Mouse (Mus musculus) granulocyte monocyte progenitor cell, adult 5-6 weeks (primary cell): Measurements from ENCODE around the gene Gm10271. TPM values are rescaled to one million over a fixed set of nuclear protein-coding genes. Genes with fewer than 3 reads are reported as not detected.

Experiments
- ATAC-seq: replicated peaks from 2 replicates; pipeline ENCODE4 v1.8.0; 2016; ENCODE audit warnings: mild to moderate bottlenecking, moderate TSS enrichment, inconsistent platforms; ENCODE audit not compliant: poor library complexity, severe bottlenecking
- total RNA-seq, 2 experiments: library from RNA; stranded (forward) in 1 of 2; stranded (reverse) in 1 of 2; fragments of 200-712, 200-1000 nt in 1 of 2; fragments of >200 nt in 1 of 2; fragmentation: Nextera tagmentation in 1 of 2; gene quantifications; 2 replicates each; pipeline ENCODE4 v1.2.3; 2014 to 2017

Gm10271 gene
- total RNA-seq, 2 experiments from 2014 or later, result not detected

DNA sequence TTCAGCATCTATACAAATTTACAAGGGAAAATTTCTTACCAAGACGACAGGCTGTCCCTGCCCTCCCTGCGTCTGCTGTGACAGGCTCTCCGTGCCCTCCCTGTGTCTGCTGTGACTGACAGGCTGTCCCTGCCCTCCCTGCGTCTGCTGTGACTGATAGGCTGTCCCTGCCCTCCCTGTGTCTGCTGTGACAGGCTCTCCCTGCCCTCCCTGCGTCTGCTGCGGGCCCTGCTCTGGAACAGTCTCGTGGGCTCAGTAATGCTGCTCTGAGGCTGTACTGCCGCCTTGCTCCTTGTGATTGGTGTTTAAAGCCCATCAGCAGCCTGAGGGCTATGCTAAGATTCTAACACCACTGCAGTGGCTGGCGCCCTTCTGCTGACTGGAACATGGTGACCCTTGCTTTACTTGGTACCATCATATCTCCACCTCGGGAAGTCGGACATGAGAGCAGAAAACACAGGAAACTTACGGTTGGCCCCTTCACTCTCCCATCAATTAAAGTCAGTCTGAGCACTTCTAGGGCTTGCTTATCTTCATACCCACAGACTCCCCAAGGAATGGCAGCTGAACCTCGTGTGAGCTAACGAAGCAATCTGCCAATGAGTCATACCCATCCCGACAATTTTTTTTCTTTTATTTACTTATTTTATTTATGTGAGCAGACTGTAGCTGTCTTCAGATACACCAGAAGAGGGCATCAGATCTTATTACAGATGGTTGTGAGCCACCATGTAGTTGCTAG lies 63.3 kb downstream of the Gm10271 start:
- no peak for ATAC-seq

Other genes with a start within 250 kb of the Gm10271 start
- not detected in 2 replicates for gene Myrfl, start 75.7 kb downstream of the Gm10271 start, total RNA-seq (2014; fragmentation: Nextera tagmentation)
- gene Myrfl, start 75.7 kb downstream of the Gm10271 start, total RNA-seq (2017), result not detected in 2 replicates
- 12.0 and 26.3 TPM in 2 replicates for gene Rab3ip, start 21.8 kb downstream of the Gm10271 start, total RNA-seq (2014; fragmentation: Nextera tagmentation)
- gene Rab3ip, start 21.8 kb downstream of the Gm10271 start, total RNA-seq (2017), result 17.9 and 19.2 TPM in 2 replicates
- gene Best3, start 13.7 kb upstream of the Gm10271 start, total RNA-seq (2014; fragmentation: Nextera tagmentation), result not detected in 2 replicates
- gene Best3, start 13.7 kb upstream of the Gm10271 start, total RNA-seq (2017), result not detected in 2 replicates
- gene Lrrc10, start 72.7 kb upstream of the Gm10271 start, total RNA-seq (2014; fragmentation: Nextera tagmentation), result not detected in 2 replicates
- gene Lrrc10, start 72.7 kb upstream of the Gm10271 start, total RNA-seq (2017), result not detected in 2 replicates
- gene Cct2, start 91.2 kb upstream of the Gm10271 start, total RNA-seq (2014; fragmentation: Nextera tagmentation), result 387 and 450 TPM in 2 replicates
- gene Cct2, start 91.2 kb upstream of the Gm10271 start, total RNA-seq (2017), result 517 and 619 TPM in 2 replicates
- gene Frs2, start 175.9 kb upstream of the Gm10271 start, total RNA-seq (2014; fragmentation: Nextera tagmentation), result 32.6 and 36.4 TPM in 2 replicates
- 12.1 and 12.9 TPM in 2 replicates for gene Frs2, start 175.9 kb upstream of the Gm10271 start, total RNA-seq (2017)